Comparison of ENCODE assay signal across 25 mouse cellular contexts in genomic region chr2:49160232-49160947, GRCm38 (mm10).
A peak's percentile ranks its signal among the peaks of the same experiment; 100 is the strongest.
DNase-seq lines count a peak whose midpoint lies in the region; ATAC-seq and TF ChIP-seq lines count a peak whose summit lies in the region.
"Had no signal": no experiment of that assay in that cellular context is flagged by ENCODE, and none has a peak within 500 bp of the region (broad histone marks: within the 10 kb centered on the region; RNA-seq: fewer than 3 reads in every experiment).

No protein-coding gene starts in this region.

- DNase-seq in 416B (ENCODE audit: low read depth): peak; percentile 15
- peak; percentile 3 for DNase-seq in brain, embryonic 14.5 days (ENCODE audit: low read depth)
- DNase-seq in urinary bladder, adult 2 months (ENCODE audit: low spot score): no peak
- no peak for DNase-seq in adrenal gland, postnatal 25 days
- DNase-seq in embryo, embryonic 11 days: no peak
- DNase-seq in ovary, postnatal 14 days (ENCODE audit: low spot score): no peak
- DNase-seq: adrenal gland, adult 2 months; cerebellum, adult 9-10 months; heart, postnatal 4 days; kidney, adult 18-20 months; kidney, postnatal 4 days; lung, postnatal 4 days; spleen, adult 18-20 months; thymus, postnatal 14 days had no signal

- H3K4me3 ChIP-seq in liver, embryonic 12.5 days: no peak overlapping the region
- H3K4me3 ChIP-seq: embryonic facial prominence, embryonic 10.5 days; heart, embryonic 10.5 days; left cerebral cortex, adult 2 months; midbrain, embryonic 10.5 days; myocyte had no signal

- H3K9me3 ChIP-seq in liver, embryonic 12.5 days (replicated peaks): peaks cover 6% of the 10 kb centered on the region; the same call in 1 of the 2 replicates
- H3K9me3 ChIP-seq: embryonic facial prominence, embryonic 10.5 days; heart, embryonic 10.5 days had no signal

- 40% methylated on average over 5 of the region's 5 CpGs for WGBS in liver, embryonic 12.5 days (ENCODE audit: insufficient replicate concordance)

- peak overlapping the region; percentile 15; the same call in 1 of the 2 replicates for H3K4me2 ChIP-seq in liver, embryonic 12.5 days
- H3K4me2 ChIP-seq: hindbrain, embryonic 14.5 days had no signal

- TF ChIP-seq POLR2A in brain, embryonic 14.5 days (IDR thresholded peaks at IDR 0.05; ENCODE audit: borderline replicate concordance, extremely low read depth, insufficient read depth, insufficient read length, poor library complexity, severe bottlenecking): no peak

- H3K36me3 ChIP-seq in liver, embryonic 12.5 days: peaks cover 10% of the 10 kb centered on the region

- peak; percentile 92 for ATAC-seq in liver, embryonic 12.5 days
- ATAC-seq in megakaryocyte progenitor cell, adult 5-6 weeks (replicated peaks; ENCODE audit: poor library complexity): peak; percentile 95
- ATAC-seq: CD4-positive, CD25-positive, alpha-beta regulatory T cell, adult 4 months; inflammation-experienced regulatory T-cells, adult 6 months; midbrain, embryonic 16.5 days had no signal

- no peak for TF ChIP-seq CTCF in brain, embryonic 14.5 days (IDR thresholded peaks at IDR 0.05; ENCODE audit: borderline replicate concordance, extremely low read depth, insufficient read depth, insufficient read length)

- peaks cover 10% of the 10 kb centered on the region for H3K4me1 ChIP-seq in liver, embryonic 12.5 days
- H3K4me1 ChIP-seq: embryonic facial prominence, embryonic 10.5 days; heart, embryonic 10.5 days; midbrain, embryonic 10.5 days had no signal

- H3K27me3 ChIP-seq in liver, embryonic 12.5 days (replicated peaks): no peaks in the 10 kb centered on the region

- 0 out of 2 replicates have a peak overlapping the region, but pooled peaks have one; percentile 10 for H3K27ac ChIP-seq in liver, embryonic 12.5 days
- H3K27ac ChIP-seq: embryonic facial prominence, embryonic 10.5 days; heart, embryonic 10.5 days; hindbrain, embryonic 14.5 days; left cerebral cortex, adult 2 months; midbrain, embryonic 10.5 days had no signal

- no peak overlapping the region for H3K9ac ChIP-seq in liver, embryonic 12.5 days
- H3K9ac ChIP-seq: hindbrain, embryonic 14.5 days had no signal

Comparison
In these comparisons a context has a peak if more than half of its experiments do, and no peak if none do; other contexts are left out.
1. DNase-seq: peak in 416B (single experiment) and brain, embryonic 14.5 days (single experiment); none in urinary bladder, adult 2 months (single experiment), adrenal gland, postnatal 25 days (single experiment), embryo, embryonic 11 days (single experiment) and ovary, postnatal 14 days (single experiment).